Mouse (Mus musculus) forebrain, embryonic 10.5 days (tissue): ENCODE measurements around the gene Smim23. TPM values are rescaled to one million over a fixed set of nuclear protein-coding genes. Genes with fewer than 3 reads are reported as not detected.

Source experiments
- DNase-seq: peaks from one replicate; pipeline ENCODE4 v3.0.0-alpha.2; 2017; ENCODE audit warnings: low spot score; ENCODE audit errors: extremely low spot score
- H3K27ac ChIP-seq: fragments of 300-500 bp; sonication (generic); 2 replicates; pipeline ENCODE4 v1.5.1; 2016; ENCODE audit warnings: mild to moderate bottlenecking
- H3K27me3 ChIP-seq: fragments of 300-500 bp; sonication (generic); 2 replicates; pipeline ENCODE4 v1.6.1; 2016; ENCODE audit warnings: mild to moderate bottlenecking; ENCODE audit not compliant: poor library complexity, severe bottlenecking
- H3K36me3 ChIP-seq: fragments of 300-500 bp; sonication (generic); replicated peaks from 2 replicates; pipeline ENCODE4 v1.6.1; 2016; ENCODE audit warnings: mild to moderate bottlenecking, moderate library complexity
- H3K4me1 ChIP-seq: fragments of 300-500 bp; sonication (generic); 2 replicates; pipeline ENCODE4 v1.6.1; 2016
- H3K4me3 ChIP-seq: fragments of 300-500 bp; sonication (generic); 2 replicates; pipeline ENCODE4 v1.5.1; 2016; ENCODE audit warnings: mild to moderate bottlenecking, moderate library complexity
- H3K9me3 ChIP-seq: fragments of 300-500 bp; sonication (generic); 2 replicates; pipeline ENCODE4 v1.6.1; 2016; ENCODE audit warnings: mild to moderate bottlenecking, moderate library complexity
- WGBS: fragments of 180-500 bp; shearing (Covaris S2); methylation state at CpG from one replicate; pipeline ENCODE4 v1.1.7; 2016; 5-methylcytosine and 5-hydroxymethylcytosine counted together
- polyA plus RNA-seq: library from polyadenylated mRNA; unstranded; fragments of >200 nt; fragmentation: Nextera tagmentation; extraction: Ambion mirVana; gene quantifications from 2 replicates; pipeline ENCODE4 v1.2.1, GENCODE M21; 2016

Gene Smim23
- polyA plus RNA-seq, 1 experiment from 2014 or later: not detected

- peaks cover 5% of the 10 kb centered on the region for H3K4me1 ChIP-seq
- 61% methylated on average over 4 of the region's 4 CpGs for WGBS
- no peak overlapping the region for H3K4me3 ChIP-seq
- no peak for DNase-seq
- peaks cover 6% of the 10 kb centered on the region; the same call in 1 of the 2 replicates for H3K9me3 ChIP-seq
- H3K27me3 ChIP-seq: no peaks in the 10 kb centered on the region
- H3K27ac ChIP-seq: no peak overlapping the region
- no peaks in the 10 kb centered on the region for H3K36me3 ChIP-seq
These were observed 20.7 kb downstream of the Smim23 start for GRCm38 (mm10) chr11:32803658-32804057.

GRCm38 (mm10) chr11:32801715-32802114 is 22.7 kb downstream of the Smim23 start:
- Histone ChIP-seq H3K27me3 (no peaks in the 10 kb centered on the region), H3K4me3 (no peak overlapping the region), H3K4me1 (peaks cover 5% of the 10 kb centered on the region), H3K9me3 (peaks cover 6% of the 10 kb centered on the region; the same call in 1 of the 2 replicates), H3K36me3 (no peaks in the 10 kb centered on the region), H3K27ac (no peak overlapping the region)
- DNase-seq: no peak
- WGBS: 89% methylated on average over 6 of the region's 6 CpGs

- peaks cover 5% of the 10 kb centered on the region for H3K4me1 ChIP-seq
- H3K36me3 ChIP-seq: no peaks in the 10 kb centered on the region
- no peak overlapping the region for H3K27ac ChIP-seq
- H3K9me3 ChIP-seq: peaks cover 6% of the 10 kb centered on the region; the same call in 1 of the 2 replicates
- no peak overlapping the region for H3K4me3 ChIP-seq
- DNase-seq: no peak
- H3K27me3 ChIP-seq: no peaks in the 10 kb centered on the region
- 83% methylated on average over 7 of the region's 7 CpGs for WGBS
These were observed 23.5 kb downstream of the Smim23 start for GRCm38 (mm10) chr11:32800929-32801375.

- 75% methylated on average over 4 of the region's 4 CpGs for WGBS
- Histone ChIP-seq H3K27me3 (no peaks in the 10 kb centered on the region), H3K4me1 (peaks cover 16% of the 10 kb centered on the region), H3K9me3 (peaks cover 6% of the 10 kb centered on the region; the same call in 1 of the 2 replicates), H3K4me3 (no peak overlapping the region), H3K27ac (no peak overlapping the region), H3K36me3 (no peaks in the 10 kb centered on the region)
- no peak for DNase-seq
These were observed 26.0 kb downstream of the Smim23 start for GRCm38 (mm10) chr11:32798445-32798844.

GRCm38 (mm10) chr11:32794759-32795445 is 29.5 kb downstream of the Smim23 start:
- DNase-seq: no peak
- no peaks in the 10 kb centered on the region for H3K36me3 ChIP-seq
- 86% methylated on average over 10 of the region's 10 CpGs for WGBS

GRCm38 (mm10) chr11:32786201-32786600 is 38.2 kb downstream of the Smim23 start:
- 87% methylated on average over 5 of the region's 5 CpGs for WGBS
- Histone ChIP-seq H3K27ac (no peak overlapping the region), H3K4me1 (peaks cover 4% of the 10 kb centered on the region), H3K27me3 (no peaks in the 10 kb centered on the region), H3K9me3 (no peaks in the 10 kb centered on the region), H3K4me3 (no peak overlapping the region), H3K36me3 (no peaks in the 10 kb centered on the region)
- no peak for DNase-seq

More at GRCm38 (mm10) chr11:32794759-32795445, 29.5 kb downstream of the Smim23 start:
- Histone ChIP-seq H3K4me1 (peaks cover 13% of the 10 kb centered on the region), H3K9me3 (no peaks in the 10 kb centered on the region), H3K27me3 (no peaks in the 10 kb centered on the region), H3K4me3 (no peak overlapping the region), H3K27ac (no peak overlapping the region)

- H3K4me1 ChIP-seq: peaks cover 9% of the 10 kb centered on the region
- H3K36me3 ChIP-seq: no peaks in the 10 kb centered on the region
- no peak for DNase-seq
- H3K27me3 ChIP-seq: no peaks in the 10 kb centered on the region
- no peaks in the 10 kb centered on the region for H3K9me3 ChIP-seq
- 83% methylated on average over 6 of the region's 6 CpGs for WGBS
- no peak overlapping the region for H3K4me3 ChIP-seq
- H3K27ac ChIP-seq: no peak overlapping the region
These were observed 38.7 kb downstream of the Smim23 start for GRCm38 (mm10) chr11:32785591-32786147.

GRCm38 (mm10) chr11:32782724-32783123 is 41.7 kb downstream of the Smim23 start:
- H3K27me3 ChIP-seq: no peaks in the 10 kb centered on the region
- DNase-seq: no peak
- peaks cover 10% of the 10 kb centered on the region for H3K4me1 ChIP-seq
- WGBS: 81% methylated on average over 3 of the region's 3 CpGs
- H3K36me3 ChIP-seq: no peaks in the 10 kb centered on the region
- H3K9me3 ChIP-seq: no peaks in the 10 kb centered on the region
- no peak overlapping the region for H3K27ac ChIP-seq
- H3K4me3 ChIP-seq: no peak overlapping the region

- peaks cover 10% of the 10 kb centered on the region for H3K4me1 ChIP-seq
- WGBS: 66% methylated on average over 2 of the region's 2 CpGs
These were observed 42.6 kb downstream of the Smim23 start for GRCm38 (mm10) chr11:32781633-32782404.

GRCm38 (mm10) chr11:32780747-32781536 is 43.5 kb downstream of the Smim23 start:
- no peak overlapping the region for H3K4me3 ChIP-seq
- no peaks in the 10 kb centered on the region for H3K36me3 ChIP-seq
- H3K27me3 ChIP-seq: no peaks in the 10 kb centered on the region
- peaks cover 10% of the 10 kb centered on the region for H3K4me1 ChIP-seq
- 0 out of 2 replicates have a peak, but pooled peaks cover 3% of the 10 kb centered on the region for H3K9me3 ChIP-seq
- H3K27ac ChIP-seq: 0 out of 2 replicates have a peak overlapping the region, but pooled peaks have one; percentile 0
- WGBS: 67% methylated on average over 11 of the region's 11 CpGs
- no peak for DNase-seq

More at GRCm38 (mm10) chr11:32781633-32782404, 42.6 kb downstream of the Smim23 start:
- Histone ChIP-seq H3K4me3 (no peak overlapping the region), H3K27ac (no peak overlapping the region), H3K36me3 (no peaks in the 10 kb centered on the region), H3K27me3 (no peaks in the 10 kb centered on the region), H3K9me3 (no peaks in the 10 kb centered on the region)
- DNase-seq: no peak

- Histone ChIP-seq H3K4me1 (peaks cover 7% of the 10 kb centered on the region; the same call in 1 of the 2 replicates), H3K4me3 (no peak overlapping the region), H3K9me3 (peaks cover 5% of the 10 kb centered on the region; the same call in 1 of the 2 replicates), H3K27me3 (no peaks in the 10 kb centered on the region), H3K27ac (no peak overlapping the region), H3K36me3 (no peaks in the 10 kb centered on the region)
- 88% methylated on average over 12 of the region's 12 CpGs for WGBS
- DNase-seq: no peak
These were observed 55.6 kb downstream of the Smim23 start for GRCm38 (mm10) chr11:32768642-32769343.
